Mouse (Mus musculus) limb, embryonic 14.5 days (tissue): ENCODE measurements around the gene Tmem35b. TPM values are rescaled to one million over a fixed set of nuclear protein-coding genes. Genes with fewer than 3 reads are reported as not detected.
A peak's percentile ranks its signal among the peaks of the same experiment; 100 is the strongest.

Experiments used
- ATAC-seq: fragments of 200-750 bp; cut with Nextera tagmentation; 2 replicates; pipeline ENCODE4 v1.8.0; 2017; ENCODE audit warnings: low read depth, moderate number of reproducible peaks, moderate TSS enrichment; ENCODE audit not compliant: low FRiP score
- DNase-seq: peaks from one replicate; pipeline ENCODE4 v3.0.0-alpha.2; 2015; ENCODE audit warnings: low spot score
- H3K27ac ChIP-seq: fragments of 300-500 bp; sonication (generic); replicated peaks from 2 replicates; pipeline ENCODE4 v1.5.1; 2014; ENCODE audit warnings: low read depth, mild to moderate bottlenecking, low read length, moderate library complexity, mixed read lengths
- H3K27me3 ChIP-seq: fragments of 300-500 bp; sonication (generic); 2 replicates; pipeline ENCODE4 v1.6.1; 2014; ENCODE audit warnings: low read length, mixed read lengths; ENCODE audit not compliant: control insufficient read depth, insufficient read depth
- H3K36me3 ChIP-seq: fragments of 300-500 bp; sonication (generic); 2 replicates; pipeline ENCODE4 v1.6.1; 2014; ENCODE audit warnings: mild to moderate bottlenecking, low read length, moderate library complexity, mixed read lengths; ENCODE audit not compliant: control insufficient read depth, insufficient read depth
- H3K4me1 ChIP-seq: fragments of 300-500 bp; sonication (generic); 2 replicates; pipeline ENCODE4 v1.6.1; 2014; ENCODE audit warnings: antibody characterized with exemption, low read length, mixed read lengths; ENCODE audit not compliant: control insufficient read depth, insufficient read depth
- H3K4me2 ChIP-seq: fragments of 300-500 bp; sonication (generic); replicated peaks from 2 replicates; pipeline ENCODE4 v1.6.1; 2014; ENCODE audit warnings: low read depth, mild to moderate bottlenecking, low read length, moderate library complexity; ENCODE audit not compliant: severe bottlenecking
- H3K4me3 ChIP-seq: fragments of 300-500 bp; sonication (generic); replicated peaks from 2 replicates; pipeline ENCODE4 v1.5.1; 2014; ENCODE audit warnings: low read length
- H3K9ac ChIP-seq: fragments of 300-500 bp; sonication (generic); 2 replicates; pipeline ENCODE4 v1.6.1; 2014; ENCODE audit warnings: mild to moderate bottlenecking, low read depth, low read length, moderate library complexity; ENCODE audit not compliant: severe bottlenecking
- H3K9me3 ChIP-seq: fragments of 300-500 bp; sonication (generic); 2 replicates; pipeline ENCODE4 v1.6.1; 2016; ENCODE audit warnings: low read length; ENCODE audit not compliant: control insufficient read depth
- POLR2A ChIP-seq: fragments of 200-500 bp; IDR thresholded peaks from 2 replicates; pipeline ENCODE4 v1.8.0; 2012; ENCODE audit warnings: inconsistent platforms, mild to moderate bottlenecking, moderate library complexity, borderline replicate concordance; ENCODE audit not compliant: insufficient read depth, insufficient read length; ENCODE audit errors: extremely low read depth
- WGBS: fragments of 180-500 bp; shearing (Covaris S2); extraction: QIAGEN DNeasy Blood & Tissue Kit; methylation state at CpG from one replicate; pipeline ENCODE4 v1.1.7; 2014; 5-methylcytosine and 5-hydroxymethylcytosine counted together
- polyA plus RNA-seq, 2 experiments: library from polyadenylated mRNA; depleted of rRNA in 1 of 2; stranded (reverse) in 1 of 2; unstranded in 1 of 2; fragments of >200 nt; fragmentation: Nextera tagmentation in 1 of 2; extraction: Ambion mirVana in 1 of 2; gene quantifications; 2 replicates each; pipeline versions ENCODE4 v1.2.1 to v1.2.3; 2012 to 2014

Gene Tmem35b
- polyA plus RNA-seq, 2 experiments, result 13.8 to 15.1 TPM

DNA sequence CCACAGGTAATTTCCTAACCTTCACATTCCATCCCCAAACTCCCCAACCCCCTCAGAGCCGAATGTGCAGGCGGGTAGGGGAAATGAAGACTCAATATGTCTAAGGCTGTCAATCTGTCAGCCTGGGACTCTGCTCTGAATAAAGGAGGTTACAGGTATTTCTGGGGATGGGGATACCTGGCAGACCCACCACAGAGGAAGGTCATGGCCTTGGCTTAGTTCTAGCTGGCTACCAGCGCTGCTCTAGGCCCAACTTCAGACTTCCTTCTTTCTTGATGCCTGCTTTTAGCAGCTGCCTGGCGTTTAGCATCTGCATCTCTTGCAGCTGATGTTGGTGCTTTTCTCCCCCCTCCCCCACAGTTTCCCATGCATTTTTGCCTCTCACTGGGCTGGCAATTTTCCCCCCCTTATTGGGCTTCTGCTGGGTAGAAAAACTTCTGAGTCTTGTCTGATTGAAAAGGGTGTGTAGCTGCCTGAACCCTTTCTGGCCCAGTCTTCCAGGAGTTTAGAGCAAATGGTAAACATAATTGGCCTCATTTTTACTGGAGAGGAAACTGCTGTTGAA, 47.9 kb downstream of the Tmem35b start:
- ATAC-seq (no peak), DNase-seq (no peak)
- H3K9me3 ChIP-seq, result no peaks in the 10 kb centered on the region
- H3K27me3 ChIP-seq, result peaks cover 42% of the 10 kb centered on the region
- WGBS, result 49% methylated on average over 4 of the region's 4 CpGs
- H3K4me1 ChIP-seq, result peaks cover 5% of the 10 kb centered on the region
- no peak overlapping the region for H3K4me3 ChIP-seq
- H3K9ac ChIP-seq, result no peak overlapping the region
- no peak overlapping the region for H3K4me2 ChIP-seq
- no peak for TF ChIP-seq POLR2A
- H3K36me3 ChIP-seq, result no peaks in the 10 kb centered on the region
- H3K27ac ChIP-seq, result no peak overlapping the region

DNA sequence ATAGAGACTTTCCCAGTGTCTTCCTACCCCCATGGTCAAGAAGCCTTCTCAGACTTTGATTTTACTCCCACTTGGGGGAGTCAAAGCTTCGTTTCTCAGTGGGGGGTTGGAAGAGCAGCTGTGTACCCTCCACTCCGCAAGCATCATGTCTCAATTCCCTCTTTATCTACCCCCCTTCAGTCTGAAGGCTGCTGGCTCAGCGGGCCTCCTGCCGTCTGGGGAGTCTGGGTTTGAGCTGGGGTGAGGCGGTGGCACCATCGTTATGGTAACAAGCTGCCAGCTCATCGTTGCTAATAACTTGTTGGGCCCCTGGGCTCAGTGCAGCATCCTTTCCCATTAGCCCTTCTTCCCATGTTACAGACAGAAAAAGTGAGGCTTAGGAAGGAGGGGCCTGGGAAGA, 48.6 kb downstream of the Tmem35b start:
- H3K4me3 ChIP-seq, result no peak overlapping the region
- H3K36me3 ChIP-seq, result no peaks in the 10 kb centered on the region
- no peaks in the 10 kb centered on the region for H3K9me3 ChIP-seq
- H3K27ac ChIP-seq, result no peak overlapping the region
- peaks cover 39% of the 10 kb centered on the region for H3K27me3 ChIP-seq
- ATAC-seq (no peak), DNase-seq (no peak)
- no peak overlapping the region for H3K4me2 ChIP-seq
- 27% methylated on average over 7 of the region's 7 CpGs for WGBS
- H3K4me1 ChIP-seq, result peaks cover 5% of the 10 kb centered on the region
- no peak for TF ChIP-seq POLR2A
- H3K9ac ChIP-seq, result no peak overlapping the region

DNA sequence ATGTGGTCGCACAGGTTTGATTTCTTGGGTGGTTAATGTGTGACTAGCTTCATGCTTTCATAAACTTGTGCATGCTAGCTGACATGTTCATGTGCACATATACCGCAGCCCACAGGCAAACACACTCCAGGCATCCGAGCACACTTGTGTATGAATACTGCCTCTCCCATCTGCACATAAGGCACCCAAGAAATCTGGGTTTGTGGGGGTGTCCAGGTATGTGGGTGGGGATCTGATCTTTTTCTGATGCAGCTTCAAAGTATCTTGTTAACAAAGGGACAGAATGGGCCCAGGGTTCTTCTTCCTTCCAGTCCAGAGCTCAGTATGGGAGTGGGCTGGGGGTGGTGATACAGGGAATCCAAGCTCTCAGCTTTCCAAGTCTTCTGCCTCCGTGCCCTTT, 49.1 kb downstream of the Tmem35b start:
- WGBS, result 60% methylated on average over 4 of the region's 4 CpGs
- H3K9me3 ChIP-seq, result no peaks in the 10 kb centered on the region
- peaks cover 5% of the 10 kb centered on the region for H3K4me1 ChIP-seq
- DNase-seq (no peak), ATAC-seq (no peak)
- no peaks in the 10 kb centered on the region for H3K36me3 ChIP-seq
- no peak for TF ChIP-seq POLR2A
- no peak overlapping the region for H3K27ac ChIP-seq
- peaks cover 34% of the 10 kb centered on the region for H3K27me3 ChIP-seq
- no peak overlapping the region for H3K4me2 ChIP-seq
- H3K9ac ChIP-seq, result no peak overlapping the region
- no peak overlapping the region for H3K4me3 ChIP-seq

DNA sequence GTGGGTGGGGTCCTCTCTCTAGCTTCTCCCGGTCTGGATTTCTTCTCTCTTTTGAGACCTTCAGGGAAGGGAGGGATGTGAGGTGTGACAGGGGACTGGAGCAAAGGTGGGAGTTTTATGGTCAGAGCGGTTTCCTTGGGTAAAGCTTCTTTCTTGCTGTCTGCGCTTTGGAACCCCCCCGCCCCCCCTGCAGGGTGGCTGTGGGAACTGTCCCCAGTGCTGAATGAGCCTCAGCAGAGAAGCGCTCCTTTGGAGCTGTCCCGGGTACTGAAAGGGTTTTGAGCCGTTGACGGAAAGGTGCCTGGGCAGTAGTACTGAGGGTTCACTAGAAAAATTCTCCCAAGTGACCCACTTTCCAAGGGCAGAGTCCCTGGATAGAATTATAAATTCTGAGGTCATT, 50.0 kb downstream of the Tmem35b start:
- no peaks in the 10 kb centered on the region for H3K36me3 ChIP-seq
- no peak overlapping the region for H3K4me3 ChIP-seq
- peak; percentile 87 for DNase-seq
- H3K9me3 ChIP-seq, result no peaks in the 10 kb centered on the region
- ATAC-seq, result no peak
- H3K4me1 ChIP-seq, result peaks cover 5% of the 10 kb centered on the region
- 4% methylated on average over 8 of the region's 8 CpGs for WGBS
- H3K27ac ChIP-seq, result no peak overlapping the region
- no peak overlapping the region for H3K9ac ChIP-seq
- no peak overlapping the region for H3K4me2 ChIP-seq
- TF ChIP-seq POLR2A, result no peak
- peaks cover 28% of the 10 kb centered on the region for H3K27me3 ChIP-seq

DNA sequence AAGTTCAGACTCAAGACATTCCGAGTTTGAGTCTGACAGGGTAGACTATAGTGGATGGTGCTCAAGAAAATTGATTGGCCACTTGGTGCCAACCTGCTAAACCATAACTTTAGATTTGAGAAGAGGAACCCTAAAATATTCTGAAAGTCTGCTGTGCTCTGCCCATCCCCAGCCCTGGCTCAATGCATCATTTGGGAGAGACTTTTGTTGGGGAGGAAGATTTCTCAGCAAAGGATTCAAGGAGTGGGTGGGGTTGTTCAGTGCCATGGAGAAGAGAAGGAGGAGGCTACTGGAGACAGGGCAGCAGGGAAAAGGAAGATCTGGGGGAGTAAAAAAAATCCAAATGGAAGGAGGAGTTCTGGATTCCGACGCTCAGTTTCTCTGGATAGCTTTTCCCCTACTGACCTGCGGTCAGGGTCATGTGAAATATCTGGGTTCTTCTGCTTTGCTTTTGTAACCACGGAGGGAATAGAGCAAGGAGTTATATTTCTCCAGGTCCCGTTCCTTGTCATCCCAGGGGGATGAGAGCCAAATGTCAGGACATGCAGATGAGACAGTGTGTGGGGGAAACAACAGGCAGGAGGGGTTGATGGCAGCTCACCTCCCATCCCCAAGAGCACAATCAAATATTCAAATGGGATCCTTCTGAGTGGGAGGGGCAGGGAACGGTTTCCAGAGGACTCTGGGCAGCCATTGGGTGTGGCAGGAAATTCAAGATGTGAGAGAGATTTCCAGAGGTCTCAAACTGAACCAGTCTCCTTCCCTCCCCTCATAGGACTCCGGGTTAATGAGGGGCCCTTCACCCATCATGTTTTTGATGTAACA, 50.8 kb downstream of the Tmem35b start:
- 58% methylated on average over 8 of the region's 8 CpGs for WGBS
- H3K4me2 ChIP-seq, result no peak overlapping the region
- H3K4me1 ChIP-seq, result peaks cover 4% of the 10 kb centered on the region
- DNase-seq (no peak), ATAC-seq (no peak)
- H3K9ac ChIP-seq, result no peak overlapping the region
- no peaks in the 10 kb centered on the region for H3K9me3 ChIP-seq
- no peak for TF ChIP-seq POLR2A
- peaks cover 30% of the 10 kb centered on the region for H3K27me3 ChIP-seq
- H3K36me3 ChIP-seq, result no peaks in the 10 kb centered on the region
- no peak overlapping the region for H3K27ac ChIP-seq
- no peak overlapping the region for H3K4me3 ChIP-seq
